Mouse (Mus musculus) CD4-positive, CD25-positive, alpha-beta regulatory T cell, adult 2 months (primary cell): ENCODE results near the gene Col9a2.
A peak's percentile ranks its signal among the peaks of the same experiment; 100 is the strongest.
"Not testable (repeated sequence)": the region's sequence is repeated elsewhere in the genome, so short reads cannot be mapped to it uniquely, and the experiment has no call there.

Experiments used
- DNase-seq: peaks from one replicate; pipeline ENCODE4 v3.0.0-alpha.2; 2012; ENCODE audit warnings: low read depth, low spot score

Col9a2 gene

DNA sequence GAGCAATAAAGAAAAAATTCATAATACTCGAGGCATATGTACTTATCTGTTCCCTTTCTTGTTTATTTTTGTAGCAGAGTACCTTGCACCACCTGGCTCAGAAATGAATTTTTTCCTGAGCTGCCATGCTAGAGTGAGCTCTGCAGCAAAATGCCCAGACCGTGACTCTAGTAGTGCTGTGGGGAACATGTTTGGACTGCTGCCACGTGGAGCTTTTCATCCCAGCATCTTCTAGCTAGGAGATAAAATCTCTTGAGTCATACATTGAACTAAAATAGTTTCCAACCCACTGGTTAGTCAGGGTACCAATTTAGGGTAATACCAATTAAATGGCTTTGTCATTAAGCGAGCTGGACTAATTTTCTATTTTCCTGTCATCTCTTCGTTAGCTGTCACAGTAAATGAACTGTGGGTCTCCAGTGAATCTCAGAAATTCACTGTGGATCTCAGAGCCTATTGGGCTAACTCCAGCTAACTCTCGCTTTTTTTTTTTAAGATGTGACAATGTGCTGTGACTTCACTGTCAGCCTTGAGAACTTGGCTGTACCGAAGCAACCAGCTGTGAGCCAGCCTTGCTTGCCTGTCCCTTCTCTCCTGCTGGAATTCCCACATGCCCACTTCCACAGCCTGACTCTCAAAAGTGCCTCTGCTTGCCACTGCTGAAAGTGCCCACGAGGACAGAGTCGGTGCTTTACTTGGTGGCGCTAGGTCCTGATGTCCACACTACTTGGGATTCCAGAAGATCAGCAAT, 19.0 kb upstream of the Col9a2 start:
- DNase-seq: no peak

DNA sequence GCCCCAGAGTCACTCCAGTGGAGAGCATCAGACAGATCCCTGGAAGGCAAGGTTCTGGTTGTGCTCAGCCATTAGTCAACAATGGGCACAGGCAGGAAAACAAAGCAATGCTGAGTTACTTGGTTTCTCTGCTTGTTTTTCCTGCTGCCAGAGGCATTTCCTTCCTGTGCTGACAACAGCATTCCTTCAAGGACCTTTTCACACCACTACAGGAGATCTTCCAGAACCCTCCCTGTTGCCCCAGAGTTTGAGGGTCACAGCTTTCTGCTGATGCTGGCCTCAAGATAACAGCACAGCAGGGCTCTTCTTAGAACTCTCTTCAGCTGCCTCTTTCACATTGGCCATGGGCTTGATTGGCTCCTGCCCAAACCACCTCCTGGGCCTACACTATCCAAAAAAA, 17.3 kb upstream of the Col9a2 start:
- no peak for DNase-seq

DNA sequence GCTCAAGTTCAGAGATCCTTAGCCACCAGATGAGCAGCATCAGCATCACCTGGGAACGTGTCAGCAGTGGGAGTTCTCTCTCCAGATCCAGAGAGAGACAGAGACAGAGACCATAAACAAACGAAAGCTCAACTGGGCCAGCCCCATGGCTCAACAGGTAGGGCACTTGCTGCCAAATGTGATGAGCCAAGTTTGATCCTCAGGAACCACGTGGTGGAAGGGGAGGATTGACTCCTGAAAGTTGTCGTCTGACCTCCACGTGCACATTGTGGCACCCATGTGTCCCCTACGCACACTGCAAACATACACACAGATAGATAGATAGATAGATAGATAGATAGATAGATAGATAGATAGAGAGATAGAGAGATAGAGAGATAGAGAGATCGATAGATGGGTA, 15.7 kb upstream of the Col9a2 start:
- no peak for DNase-seq

DNA sequence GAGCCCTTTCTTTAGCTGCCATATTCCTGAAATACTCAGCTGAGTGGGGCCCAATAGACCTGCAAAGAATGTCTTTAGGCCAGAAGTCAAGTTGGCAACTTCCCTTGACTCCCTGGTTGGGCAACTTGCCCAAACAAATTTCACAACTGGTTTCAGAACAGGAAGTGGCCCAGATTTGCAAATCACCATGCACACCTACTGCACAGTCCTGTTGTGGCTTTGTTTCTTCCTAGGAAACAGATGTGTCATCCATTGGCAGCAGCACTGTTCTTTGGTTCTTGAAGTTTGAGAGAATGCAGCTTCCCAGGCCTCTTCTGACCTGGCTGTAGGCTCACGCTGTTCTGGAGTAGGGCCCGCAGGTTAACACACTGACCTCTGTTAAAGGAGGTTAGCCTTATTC, 15.2 kb upstream of the Col9a2 start:
- DNase-seq: no peak

DNA sequence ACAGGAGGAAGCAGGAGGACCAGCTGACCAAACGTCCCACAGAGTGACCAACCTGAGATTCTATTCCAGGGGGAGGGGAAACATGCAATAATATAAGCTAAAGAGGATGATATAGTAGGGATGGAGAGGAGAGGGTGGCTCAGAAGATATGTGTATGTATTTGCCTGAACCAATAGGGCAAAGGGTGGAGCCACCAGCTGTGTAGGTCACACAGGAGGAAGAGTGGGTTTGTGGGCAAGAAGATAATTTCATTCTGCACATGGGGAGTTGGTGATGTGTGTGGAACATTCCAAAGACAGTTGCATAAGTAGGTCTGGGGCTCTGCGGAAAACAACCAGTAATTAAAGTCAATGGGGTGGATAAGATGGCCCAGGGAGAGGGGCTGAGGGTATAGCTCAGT, 13.5 kb upstream of the Col9a2 start:
- DNase-seq: no peak

DNA sequence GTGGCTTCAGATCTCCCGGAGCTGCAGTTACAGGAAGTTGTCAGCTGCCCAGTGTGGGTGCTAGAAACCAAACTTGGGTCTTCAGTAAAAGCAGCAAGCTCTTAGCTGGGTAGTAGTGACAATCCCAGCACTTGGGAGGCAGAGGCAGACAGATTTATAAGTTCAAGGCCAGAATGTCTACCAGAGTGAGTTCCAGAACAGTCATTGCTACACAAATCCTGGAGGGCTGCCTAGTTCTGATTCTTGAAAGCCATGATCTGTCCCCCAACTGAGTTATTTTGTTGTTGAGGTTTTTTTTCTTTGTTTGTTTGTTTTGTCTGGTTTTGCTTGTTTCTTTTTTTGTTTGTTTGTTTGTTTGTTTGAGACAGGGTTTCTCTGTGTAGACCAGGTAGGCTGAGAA, 11.0 kb upstream of the Col9a2 start:
- DNase-seq: no peak

DNA sequence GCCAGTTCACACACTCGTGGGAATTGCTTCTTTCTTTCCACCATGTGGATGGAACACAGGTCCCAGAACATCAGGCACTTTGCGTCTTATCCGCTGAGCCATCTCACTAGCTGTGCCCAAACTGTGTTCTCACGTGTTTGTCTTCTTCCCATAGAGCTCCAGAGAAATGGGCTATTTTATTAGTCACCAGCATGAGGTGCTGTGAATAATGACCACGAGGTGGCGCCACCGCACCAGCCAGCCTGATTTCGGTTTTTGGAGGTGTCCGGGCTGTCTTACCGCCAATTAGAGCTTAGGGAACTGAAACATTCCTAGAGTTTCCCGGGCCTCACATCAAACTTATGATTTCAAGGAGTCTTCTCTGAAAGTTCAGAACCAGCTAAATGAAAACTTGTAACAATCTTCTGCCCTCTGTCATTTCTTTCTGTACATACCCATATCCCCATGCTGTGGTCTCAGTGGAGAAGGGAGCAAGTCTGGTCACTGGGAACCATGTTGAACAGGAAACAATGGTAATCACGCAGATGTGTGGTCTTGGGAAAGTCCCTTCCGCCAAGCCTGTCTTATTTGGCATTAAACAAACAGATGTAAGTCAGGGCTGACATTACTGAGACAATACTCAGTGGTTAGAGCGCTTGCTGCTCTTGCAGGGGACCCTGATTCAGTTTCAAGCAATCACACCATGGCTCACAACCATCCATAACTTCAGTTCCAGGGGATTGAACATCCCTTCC, 10.4 kb upstream of the Col9a2 start:
- peak; percentile 79 for DNase-seq

DNA sequence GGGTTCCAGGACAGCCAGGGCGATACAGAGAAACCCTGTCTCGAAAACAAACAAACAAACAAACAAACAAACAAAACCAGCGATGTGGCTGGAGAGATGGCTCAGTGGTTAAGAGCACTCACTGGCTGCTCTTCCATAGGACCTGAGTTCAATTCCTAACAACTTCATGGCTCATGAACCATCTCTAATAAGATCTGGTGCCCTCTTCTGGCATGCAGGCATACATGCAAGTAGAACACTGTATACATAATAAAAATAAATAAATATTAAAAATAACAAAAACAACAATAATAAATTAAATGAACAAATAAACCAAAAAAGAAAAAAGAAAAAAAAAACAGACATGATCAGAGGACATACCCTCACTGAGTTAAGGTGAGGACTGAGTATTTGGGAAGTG, 9.6 kb upstream of the Col9a2 start:
- peak; percentile 41 for DNase-seq

DNA sequence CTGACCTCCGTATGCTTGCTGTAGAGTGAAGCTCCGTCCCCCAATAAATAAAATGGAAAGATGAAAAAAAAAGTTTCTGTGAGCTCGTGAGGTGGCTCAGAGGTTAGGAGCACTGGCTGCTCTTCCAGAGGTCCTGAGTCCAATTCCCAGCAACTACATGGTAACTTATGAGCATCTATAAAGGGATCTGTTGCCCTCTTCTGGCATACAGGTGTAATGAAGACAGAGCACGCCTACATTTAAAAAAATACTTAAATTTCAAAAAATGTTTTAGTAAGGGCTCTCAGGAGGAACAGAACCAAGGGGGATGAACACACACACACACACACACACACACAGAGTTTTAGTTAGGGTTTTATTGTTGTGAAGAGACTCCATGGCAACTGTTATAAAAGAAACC, 7.7 kb upstream of the Col9a2 start:
- DNase-seq: peak; percentile 51

DNA sequence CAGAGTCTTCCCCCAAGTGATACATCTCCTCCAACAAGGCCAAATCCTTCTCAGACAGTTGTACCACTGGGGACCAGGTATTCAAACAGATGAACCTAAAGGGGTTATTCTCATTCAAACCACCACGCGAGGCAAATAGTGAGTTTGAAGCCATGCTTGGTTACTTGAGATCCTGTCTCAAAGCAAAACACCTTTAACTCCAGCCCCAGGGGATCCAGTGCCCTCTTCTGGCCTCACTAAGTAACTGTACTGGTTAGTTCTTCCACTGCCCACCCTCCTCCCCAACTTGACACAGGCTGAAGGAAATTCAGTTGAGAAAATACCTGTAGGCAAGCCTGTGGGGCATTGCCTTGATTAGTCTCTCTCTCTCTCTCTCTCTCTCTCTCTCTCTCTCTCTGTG, 6.2 kb upstream of the Col9a2 start:
- peak; percentile 45 for DNase-seq

DNA sequence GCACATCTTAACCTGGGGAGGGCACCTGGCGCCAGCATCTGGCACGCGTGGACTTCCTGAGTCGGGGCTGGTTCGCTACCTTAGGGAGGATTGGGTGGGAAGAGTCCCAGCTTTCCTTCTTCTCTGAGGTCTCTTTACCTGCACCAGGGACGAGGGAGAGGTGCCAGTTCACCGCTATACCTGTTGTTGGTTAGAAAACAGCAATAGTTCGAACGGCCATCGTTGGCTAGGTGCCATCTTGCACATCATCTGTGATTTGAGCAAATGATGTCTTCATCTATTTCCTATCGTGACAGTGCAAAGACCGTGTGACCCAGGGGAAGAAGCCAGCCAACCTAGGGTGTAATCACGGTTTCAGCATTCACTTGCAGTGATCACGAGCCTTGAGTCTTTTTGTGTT, 1.1 kb downstream of the Col9a2 start:
- DNase-seq: peak; percentile 11

DNA sequence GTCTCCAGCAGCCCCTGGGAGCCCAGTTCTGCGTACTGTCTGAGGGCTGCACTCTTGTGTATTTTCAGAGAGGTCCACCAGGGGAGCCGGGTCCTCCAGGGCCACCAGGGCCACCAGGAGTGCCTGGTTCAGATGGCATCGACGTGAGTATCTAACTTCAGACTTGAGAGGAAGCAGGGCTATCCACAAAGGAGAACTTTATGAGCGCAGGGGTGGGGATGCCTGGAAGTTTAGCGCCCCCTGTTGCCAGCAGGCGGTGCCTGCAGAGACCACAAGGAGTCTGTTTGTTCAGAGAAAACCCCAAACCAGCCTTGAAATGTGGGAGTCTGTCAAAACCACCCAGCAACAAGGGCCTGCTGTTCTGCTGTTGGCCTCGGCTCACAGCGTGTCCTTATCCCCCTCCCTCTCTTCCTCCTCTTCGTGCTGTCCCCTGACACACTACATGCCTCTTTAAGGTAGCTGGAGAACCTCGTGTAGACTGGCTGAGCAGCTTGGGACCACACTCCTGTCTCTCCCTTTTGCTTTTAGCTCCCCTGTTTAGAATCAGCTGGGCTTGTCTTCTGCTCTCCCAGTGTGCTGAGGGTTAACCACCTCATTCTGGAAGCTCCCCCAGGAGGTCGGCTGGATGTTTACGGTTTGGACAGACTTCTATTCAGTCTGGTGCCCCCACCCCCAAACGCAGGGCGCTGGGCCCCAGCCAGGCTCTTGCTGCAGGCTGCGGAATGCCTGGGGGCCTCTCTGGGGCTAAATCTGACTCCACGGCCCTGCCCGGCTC, 1.9 kb downstream of the Col9a2 start:
- peak; percentile 78 for DNase-seq

DNA sequence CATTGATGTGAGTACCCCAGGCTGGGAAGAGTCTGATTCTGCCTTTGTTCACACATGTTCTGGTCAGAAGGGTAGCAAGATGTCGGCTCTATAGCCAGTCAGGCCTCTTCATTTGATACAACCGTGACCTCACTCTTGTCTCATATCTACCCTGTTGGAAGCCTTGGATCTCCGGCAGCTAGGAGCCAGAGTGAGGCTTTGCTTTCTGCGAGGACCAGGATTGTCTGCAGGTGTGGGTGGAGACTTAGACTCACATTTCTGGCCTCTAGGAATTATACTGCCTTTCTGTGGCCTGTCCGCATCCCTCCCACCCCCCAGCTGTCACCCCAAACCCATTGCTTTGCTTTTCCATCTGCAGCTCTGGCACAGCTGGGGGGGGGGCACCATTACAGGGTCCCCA, 3.3 kb downstream of the Col9a2 start:
- no peak for DNase-seq

DNA sequence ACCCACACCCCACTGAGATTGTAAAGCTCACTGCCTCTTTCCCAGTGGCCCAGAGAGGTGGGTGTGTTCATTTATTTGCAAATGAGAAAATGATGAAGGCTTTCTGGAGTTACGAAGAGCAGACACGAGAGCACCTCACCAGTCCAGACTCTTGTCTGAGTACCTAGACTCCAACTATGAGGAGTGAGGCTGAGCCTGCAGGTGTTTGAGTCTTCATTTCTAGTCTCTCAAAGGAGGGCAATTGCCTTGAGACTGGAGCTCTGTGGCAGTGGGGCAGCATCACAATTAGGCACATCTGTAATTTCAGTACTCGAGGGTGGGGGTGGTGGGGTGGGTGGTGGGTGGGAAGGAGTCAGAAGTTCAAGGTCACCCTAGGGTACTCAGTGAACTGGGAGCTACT, 3.8 kb downstream of the Col9a2 start:
- DNase-seq: no peak

DNA sequence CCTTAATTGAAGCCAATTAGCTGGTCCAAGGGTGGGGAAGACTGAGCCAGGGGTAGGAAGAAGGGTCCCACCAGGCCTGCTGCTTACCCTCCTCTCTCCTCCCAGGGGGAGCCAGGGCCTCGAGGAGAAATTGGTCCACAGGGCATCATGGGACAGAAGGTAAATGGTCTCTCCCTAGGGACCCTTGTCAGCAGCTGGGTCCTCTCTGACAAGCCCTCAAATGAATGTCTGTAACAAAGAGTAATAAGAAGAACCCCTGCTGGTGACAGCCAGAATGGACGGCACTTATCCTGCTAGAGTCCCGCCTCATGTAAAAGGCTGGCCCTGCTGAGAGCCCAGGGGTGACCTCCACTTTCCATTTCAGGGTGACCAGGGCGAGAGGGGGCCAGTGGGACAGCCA, 12.7 kb downstream of the Col9a2 start:
- no peak for DNase-seq

DNA sequence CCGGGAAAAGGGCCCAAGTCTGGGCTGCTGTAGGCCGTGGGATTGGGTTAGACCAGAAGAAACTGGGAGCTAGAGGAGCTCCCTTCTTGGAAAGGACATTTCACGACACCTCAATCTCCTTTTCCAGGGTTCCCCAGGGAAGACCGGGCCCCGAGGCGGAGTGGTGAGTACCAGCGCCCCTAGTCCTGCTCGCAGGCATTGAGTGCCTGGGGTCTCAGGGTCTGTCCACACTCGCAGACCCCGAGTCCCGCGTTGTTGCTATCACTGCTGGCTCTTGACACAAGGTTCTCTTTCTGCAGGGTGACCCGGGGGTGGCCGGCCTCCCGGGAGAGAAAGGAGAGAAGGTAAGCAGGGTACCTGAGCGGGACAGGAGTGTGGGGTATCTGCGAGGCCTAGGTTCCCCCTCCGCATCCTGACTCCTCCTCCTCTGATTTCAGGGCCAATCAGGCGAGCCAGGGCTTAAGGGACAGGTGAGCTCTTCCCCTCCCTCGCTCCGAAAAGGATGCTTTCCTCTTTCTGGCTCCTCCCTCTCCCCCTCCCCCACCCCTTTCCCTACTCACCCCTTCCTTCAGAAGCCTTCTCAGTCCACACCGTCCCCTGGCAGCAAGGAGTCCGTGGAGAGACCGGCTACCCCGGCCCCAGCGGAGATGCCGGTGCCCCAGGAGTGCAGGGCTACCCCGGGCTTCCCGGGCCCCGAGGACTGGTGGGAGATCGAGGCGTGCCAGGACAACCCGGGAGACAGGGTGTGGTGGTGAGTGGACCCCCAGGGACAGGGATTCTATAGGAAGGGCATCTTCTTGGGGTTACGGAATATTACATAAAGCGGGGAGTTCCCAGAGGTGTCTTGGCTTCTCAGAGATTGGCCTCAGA, 13.5 kb downstream of the Col9a2 start:
- DNase-seq: no peak

DNA sequence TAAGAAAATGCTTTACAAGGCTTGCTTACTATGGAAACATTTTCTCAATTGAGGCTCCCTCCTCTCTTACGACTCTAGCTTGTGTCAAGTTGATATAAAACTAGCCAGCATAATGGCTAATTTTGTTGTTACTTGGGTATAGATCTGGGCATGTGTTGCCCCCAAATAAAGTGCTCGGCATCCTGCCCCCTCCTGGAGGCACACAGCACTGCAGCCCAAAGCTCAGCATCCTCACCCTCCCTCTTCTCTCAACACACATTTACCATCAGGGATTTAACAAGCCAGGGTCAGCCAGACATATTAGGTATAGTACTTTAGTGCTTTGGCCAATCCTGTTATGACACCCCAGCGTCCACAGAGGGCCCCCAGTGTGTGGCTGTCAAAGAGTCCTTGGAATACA, 17.2 kb downstream of the Col9a2 start:
- peak; percentile 51 for DNase-seq

DNA sequence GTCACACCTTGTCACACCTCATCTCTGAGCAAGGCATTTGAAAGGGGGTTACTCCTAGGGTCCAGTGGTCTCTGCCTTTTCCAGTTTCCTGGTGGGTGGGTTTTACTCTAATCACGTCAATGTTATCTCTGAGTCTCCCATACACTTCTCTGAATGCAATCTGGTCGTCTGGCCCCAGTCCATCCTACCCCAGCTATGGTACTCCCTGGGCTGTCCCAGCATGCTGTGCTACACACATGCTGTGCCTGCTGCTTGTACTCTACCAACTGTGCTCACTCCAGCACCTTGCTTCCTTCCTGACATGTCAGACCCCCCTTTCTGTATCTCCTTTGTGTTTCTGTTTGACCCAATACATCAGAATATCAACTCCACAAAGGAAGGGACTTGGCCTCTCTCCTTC, 17.8 kb downstream of the Col9a2 start:
- no peak for DNase-seq

DNA sequence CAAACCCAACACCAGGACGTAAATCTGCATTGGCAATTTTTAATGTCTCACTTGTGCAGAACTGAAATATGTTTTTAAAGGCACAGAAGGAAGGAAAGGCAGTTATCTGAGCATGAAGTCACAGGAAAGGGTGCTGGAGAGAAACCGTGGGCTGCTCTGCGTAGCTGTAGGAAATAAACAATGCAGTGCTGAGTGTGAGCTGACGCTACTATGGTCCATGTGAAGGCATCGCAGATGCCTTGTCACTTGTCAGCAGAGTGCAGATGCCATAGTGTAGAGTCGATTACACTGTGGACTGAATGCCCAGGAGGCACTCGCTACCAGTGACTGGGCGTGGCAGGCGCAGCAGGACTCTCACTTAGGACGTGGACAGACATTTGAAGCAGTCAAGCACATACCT, 20.0 kb downstream of the Col9a2 start:
- DNase-seq: not testable (repeated sequence)

DNA sequence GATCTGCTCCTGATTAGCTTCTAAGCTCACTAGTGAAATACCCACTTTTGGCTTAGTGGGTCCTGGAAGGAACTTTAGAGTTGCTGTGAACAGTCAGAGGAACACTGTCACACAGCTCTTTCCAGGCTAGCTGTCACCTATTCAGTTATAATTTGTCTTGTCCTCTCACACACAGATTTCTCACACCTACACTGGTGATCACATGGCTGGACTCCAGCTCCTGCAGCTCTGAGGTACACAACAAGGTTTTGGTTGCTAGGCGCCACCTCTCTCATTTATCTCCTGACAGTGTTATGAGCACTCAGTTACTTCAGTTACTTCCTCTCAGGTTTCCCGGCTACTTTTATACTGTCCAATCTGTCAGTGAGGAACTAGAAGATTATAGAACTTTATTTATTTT, 26.2 kb downstream of the Col9a2 start:
- no peak for DNase-seq

DNA sequence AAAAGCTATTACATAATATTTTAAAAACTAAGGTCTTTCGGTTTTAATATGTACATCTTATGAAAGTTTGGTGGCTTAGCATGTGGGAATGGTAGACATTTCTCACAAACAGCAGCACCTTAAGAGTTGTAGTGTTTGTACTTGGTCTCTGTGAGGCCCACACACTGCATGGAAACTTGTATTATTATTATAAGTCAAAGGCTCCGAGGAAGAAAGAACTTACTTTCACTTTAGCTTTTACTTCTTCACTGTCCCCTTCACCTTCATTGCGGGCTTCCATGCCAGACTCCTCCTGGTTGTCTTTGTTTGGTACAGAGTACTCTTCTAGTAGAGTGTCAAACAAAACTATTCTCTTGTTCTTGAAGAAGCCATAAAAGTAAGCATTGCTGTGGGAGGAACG, 35.1 kb downstream of the Col9a2 start:
- no peak for DNase-seq
